Mouse (Mus musculus) bone marrow, adult 2 months (tissue): ENCODE measurements around the gene Bin2.

ENCODE experiments used
- CTCF ChIP-seq: fragments of 200-500 bp; IDR thresholded peaks from 2 replicates; pipeline ENCODE4 v1.5.1; 2011; ENCODE audit warnings: low read length, control low read depth; ENCODE audit not compliant: control insufficient read depth, insufficient read depth
- POLR2A ChIP-seq: fragments of 200-500 bp; IDR thresholded peaks from 2 replicates; pipeline ENCODE4 v1.6.1; 2011; ENCODE audit warnings: low read depth, mild to moderate bottlenecking, control low read depth, low read length, borderline replicate concordance; ENCODE audit not compliant: control insufficient read depth

- TF ChIP-seq POLR2A = no peak
- no peak for TF ChIP-seq CTCF
Observed at GRCm38 (mm10) chr15:100666219-100666696, 3.1 kb downstream of the Bin2 start.
